Mouse (Mus musculus): ENCODE measurements around the gene Diras2. TPM values are rescaled to one million over a fixed set of nuclear protein-coding genes. Genes with fewer than 3 reads are reported as not detected.
"Not testable (repeated sequence)": the region's sequence is repeated elsewhere in the genome, so short reads cannot be mapped to it uniquely, and the experiment has no call there.

Gene Diras2
- total RNA-seq, 4 experiments from 2014 or later = 0.07 to 0.13 (median 0.10) TPM

- no peak for DNase-seq (ENCODE audit: low spot score in 2 of 2)
These were observed 11.7 kb downstream of the Diras2 start for GRCm38 (mm10) chr13:52519425-52519824.

DNA sequence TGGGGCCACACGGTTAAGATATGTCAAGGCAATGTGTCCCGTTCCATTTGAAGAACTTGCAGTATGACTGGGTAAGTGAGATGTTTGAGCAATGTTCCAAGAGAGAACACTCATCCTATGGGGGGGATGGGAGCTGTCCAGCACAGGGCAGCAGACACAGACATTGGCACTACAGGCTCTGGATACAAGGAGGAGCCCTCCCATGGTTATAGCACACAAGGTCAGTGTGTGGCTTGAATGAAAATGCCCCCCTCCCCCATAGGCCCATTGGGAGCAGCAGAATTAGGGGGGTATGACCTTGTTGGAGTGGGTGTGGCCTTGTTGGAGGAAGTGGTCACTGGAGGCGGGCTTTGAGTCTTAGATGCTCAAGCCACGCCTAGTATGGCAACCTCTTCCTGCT, 12.7 kb downstream of the Diras2 start:
- no peak for DNase-seq (ENCODE audit: low spot score in 2 of 2)

DNA sequence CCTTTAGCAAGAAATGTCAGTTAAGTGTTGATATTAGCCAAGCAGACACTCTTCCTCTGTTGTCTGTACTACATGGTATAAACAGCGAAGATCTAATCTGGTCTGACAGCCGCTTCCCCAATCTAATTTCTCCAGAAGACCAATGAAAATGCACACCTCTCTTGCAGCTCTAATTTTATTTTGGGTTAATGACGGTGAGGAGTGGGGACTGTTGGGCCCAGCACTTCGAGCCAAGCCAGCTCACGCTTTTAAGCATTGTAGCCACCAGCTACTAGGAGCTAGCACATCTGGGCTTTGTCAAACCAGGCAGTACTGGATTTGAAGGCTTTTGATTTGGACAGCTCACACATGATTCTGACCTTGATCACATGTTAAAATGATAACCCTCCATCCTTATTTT, 14.1 kb downstream of the Diras2 start:
- DNase-seq (ENCODE audit: low spot score in 2 of 2) = no peak

- no peak for DNase-seq (ENCODE audit: low spot score in 2 of 2)
These were observed 14.5 kb downstream of the Diras2 start for GRCm38 (mm10) chr13:52516561-52516960.

DNA sequence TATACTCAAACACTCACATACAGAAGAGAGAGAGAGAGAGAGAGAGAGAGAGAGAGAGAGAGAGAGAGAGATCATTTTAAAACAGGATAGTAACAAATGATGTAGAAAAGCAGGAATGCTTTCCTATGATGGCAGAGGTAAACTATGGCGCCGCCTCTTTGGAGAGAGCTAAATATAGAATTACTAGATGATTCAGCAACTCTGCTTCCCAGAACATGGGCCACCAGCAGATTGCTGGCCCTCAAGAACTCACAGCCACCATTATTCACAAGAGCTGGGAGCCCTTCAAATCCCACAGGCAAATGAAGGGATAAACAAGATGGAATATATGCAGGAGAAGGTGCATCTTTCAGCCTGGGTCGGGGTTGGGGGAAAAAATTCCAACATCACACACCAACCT, 15.0 kb downstream of the Diras2 start:
- no peak for DNase-seq (ENCODE audit: low spot score in 2 of 2)

DNA sequence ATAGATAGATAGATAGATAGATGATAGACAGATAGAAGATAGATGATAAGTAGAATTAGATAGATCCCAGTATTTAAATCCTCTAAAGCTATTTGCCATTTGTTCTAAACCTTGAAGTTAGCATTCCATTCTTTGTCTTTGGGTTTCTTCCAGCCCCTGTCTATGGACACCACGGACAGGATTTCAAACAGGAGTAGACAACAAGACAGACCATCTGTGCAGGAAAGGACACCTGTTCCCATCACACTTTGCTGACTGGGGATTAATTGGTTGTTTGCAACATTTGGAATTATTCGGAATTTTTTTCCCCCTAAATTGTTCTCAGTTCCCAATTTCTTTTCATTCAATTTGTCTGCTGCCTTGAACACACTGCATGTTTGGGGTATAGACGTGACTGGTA, 17.5 kb downstream of the Diras2 start:
- DNase-seq (ENCODE audit: low spot score in 2 of 2) = no peak

GRCm38 (mm10) chr13:52512356-52512755, 18.7 kb downstream of the Diras2 start:
- DNase-seq (ENCODE audit: low spot score in 2 of 2) = no peak

DNA sequence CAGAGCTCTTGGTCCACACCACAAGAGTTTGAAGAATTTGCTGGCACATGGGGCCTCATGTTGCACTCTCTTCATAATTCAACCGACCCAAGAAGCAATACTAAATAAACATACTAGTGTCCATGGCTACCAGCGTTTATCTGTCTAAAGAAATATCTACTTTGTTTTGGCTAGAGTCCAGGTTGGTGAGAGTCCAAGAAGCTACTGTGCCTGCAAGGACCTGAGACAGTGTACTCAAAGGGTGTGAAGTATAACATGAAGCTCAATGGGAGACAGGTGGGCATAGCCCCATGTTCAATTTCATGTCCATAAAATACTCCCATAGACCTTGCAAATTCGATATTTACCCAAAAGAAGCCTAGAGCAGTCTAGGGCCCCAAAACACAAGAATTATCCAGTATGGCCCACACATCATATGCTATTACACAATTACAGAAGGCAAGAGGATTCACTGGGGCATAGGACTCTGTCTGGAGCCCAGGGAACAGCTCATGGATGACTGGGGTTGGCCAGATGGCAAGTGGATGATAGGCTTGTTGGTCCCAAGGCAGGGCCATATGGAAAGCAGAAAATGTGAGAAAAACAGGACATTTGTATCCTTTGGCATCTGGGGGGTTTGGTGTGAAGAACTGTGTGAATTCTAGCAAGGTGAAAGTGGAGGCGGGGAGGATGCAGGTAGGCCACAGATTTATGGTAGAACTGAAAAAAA, 20.8 kb downstream of the Diras2 start:
- no peak for DNase-seq (ENCODE audit: low spot score in 2 of 2)

DNA sequence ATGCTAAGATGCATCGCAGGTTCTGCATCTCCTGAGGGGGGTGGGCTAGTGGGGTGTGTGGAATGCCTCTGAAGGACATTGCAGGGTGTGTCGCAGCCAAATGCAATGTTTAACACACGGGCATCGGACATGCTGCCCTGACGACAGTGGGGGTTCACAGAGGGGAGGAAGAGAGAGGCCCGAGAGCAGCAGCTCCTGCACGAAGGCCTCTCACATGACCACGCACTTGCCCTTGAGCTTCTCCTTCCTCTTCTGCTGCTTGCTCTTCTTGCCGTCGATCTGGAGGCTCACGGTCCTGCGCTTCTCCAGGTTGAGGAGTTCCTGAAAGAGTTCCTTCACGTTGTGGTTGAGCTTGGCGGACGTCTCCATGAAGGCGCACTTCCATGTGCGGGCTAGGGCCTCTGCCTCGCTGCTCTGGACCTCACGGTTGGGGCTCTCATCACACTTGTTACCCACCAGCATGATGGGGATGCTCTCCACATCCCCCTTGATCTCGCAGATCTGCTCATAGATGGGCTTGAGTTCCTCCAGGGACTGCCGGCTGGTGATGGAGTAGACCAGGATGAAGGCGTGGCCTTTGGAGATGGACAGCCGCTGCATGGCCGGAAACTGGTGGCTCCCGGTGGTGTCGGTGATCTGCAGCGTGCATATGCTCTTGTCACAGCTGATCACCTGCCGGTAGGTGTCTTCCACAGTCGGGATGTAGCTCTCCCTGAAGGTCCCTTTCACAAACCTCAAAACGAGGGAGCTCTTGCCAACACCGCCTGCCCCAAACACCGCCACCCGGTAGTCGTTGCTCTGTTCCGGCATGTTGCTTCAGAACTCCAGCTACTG, 23.4 kb downstream of the Diras2 start:
- DNase-seq (ENCODE audit: low spot score in 2 of 2) = no peak

GRCm38 (mm10) chr13:52506822-52507221, 24.3 kb downstream of the Diras2 start:
- not testable (repeated sequence) for DNase-seq (ENCODE audit: low spot score in 2 of 2)

GRCm38 (mm10) chr13:52505683-52506285, 25.3 kb downstream of the Diras2 start:
- not testable (repeated sequence) for DNase-seq (ENCODE audit: low spot score in 2 of 2)

DNA sequence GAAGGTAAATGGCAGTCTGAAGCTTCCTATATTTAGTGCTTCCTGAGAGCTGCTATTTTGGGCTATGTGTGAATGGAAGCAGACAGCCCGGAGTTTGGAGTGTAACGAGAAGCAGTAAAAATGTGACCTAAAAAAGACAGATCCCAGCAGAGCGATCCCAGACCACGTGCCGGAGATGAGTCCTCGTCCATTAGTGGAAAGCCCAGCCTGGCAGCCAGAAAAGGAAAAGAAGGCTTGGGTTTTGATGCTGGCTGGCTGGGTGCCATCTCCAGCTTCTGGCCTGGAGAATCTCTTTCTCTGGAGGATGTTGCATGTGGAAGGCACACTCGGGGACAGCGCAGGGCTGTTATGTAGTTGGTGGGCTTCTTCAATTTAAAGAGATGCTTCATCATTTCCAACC, 29.4 kb downstream of the Diras2 start:
- no peak for DNase-seq (ENCODE audit: low spot score in 2 of 2)

- DNase-seq (ENCODE audit: low spot score in 2 of 2) = no peak
These were observed 34.0 kb downstream of the Diras2 start for GRCm38 (mm10) chr13:52497029-52497550.

GRCm38 (mm10) chr13:52488821-52489220, 42.3 kb downstream of the Diras2 start:
- DNase-seq (ENCODE audit: low spot score in 2 of 2) = no peak

DNA sequence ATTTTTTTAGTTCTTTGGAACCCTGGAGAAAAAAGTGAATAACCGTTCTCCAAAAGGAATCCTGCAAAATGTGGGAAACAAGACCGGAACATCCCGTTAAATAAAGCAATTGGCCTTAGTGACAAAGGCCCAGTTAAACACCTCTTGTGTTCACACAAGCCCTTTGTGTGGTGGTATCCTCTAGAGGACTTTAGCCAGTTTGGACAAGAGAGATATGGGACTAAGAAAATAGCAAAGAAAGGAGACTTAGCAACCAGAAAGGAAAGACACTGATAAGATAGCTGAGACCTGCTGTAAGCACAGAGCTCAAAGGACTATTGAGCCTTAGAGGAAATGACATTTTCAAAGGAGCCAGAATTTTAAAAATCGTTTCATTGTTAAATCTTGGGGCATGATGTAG, 47.0 kb downstream of the Diras2 start:
- no peak for DNase-seq (ENCODE audit: low spot score in 2 of 2)

GRCm38 (mm10) chr13:52481786-52482185, 49.3 kb downstream of the Diras2 start:
- DNase-seq (ENCODE audit: low spot score in 2 of 2) = no peak

GRCm38 (mm10) chr13:52479146-52479545, 51.9 kb downstream of the Diras2 start:
- DNase-seq (ENCODE audit: low spot score in 2 of 2) = no peak

GRCm38 (mm10) chr13:52476998-52477601, 54.0 kb downstream of the Diras2 start:
- no peak for DNase-seq (ENCODE audit: low spot score in 2 of 2)

- DNase-seq (ENCODE audit: low spot score in 2 of 2) = no peak
These were observed 54.9 kb downstream of the Diras2 start for GRCm38 (mm10) chr13:52476222-52476621.

DNA sequence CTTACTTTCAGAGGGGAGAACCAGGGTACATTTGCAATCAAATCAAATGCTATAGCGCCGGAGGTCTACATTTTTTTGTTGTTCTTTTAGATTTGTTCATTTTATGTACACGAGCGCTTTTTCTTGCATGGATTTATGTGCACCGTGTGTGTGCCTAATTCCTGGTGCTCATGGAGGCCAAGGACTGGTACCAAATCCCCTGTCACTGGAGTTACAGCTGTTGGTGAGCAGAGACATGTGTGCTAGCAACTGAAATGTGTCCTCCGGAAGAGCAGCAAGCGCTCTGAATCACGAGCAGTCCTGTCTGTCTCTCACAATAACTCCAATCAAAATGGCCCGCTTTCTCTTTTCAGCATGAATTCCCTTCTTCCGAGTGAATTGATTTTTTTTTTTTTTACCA, 55.8 kb downstream of the Diras2 start:
- no peak for DNase-seq (ENCODE audit: low spot score in 2 of 2)

DNA sequence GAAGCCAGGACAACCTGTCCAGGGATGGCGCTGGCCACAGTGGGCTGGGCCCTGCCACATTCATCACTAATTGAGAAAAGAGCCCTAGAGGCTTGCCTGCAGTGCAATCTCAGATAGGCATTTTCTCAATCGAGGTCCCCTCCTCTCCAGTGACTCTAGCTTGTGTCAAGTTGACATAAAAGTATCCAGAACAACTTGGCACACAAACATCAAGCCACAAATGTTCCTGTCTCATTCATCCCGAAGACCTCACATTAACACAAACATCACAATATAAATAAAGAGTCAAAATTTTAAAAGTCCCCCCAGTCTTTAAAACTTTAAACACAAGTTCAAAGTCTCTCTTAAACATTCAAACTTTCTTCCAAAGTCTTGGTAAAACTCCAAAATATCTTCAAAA, 56.3 kb downstream of the Diras2 start:
- DNase-seq (ENCODE audit: low spot score in 2 of 2) = no peak

All from gastrocnemius, adult 8-10 months (tissue).